Mouse (Mus musculus) activated CD4-positive, CD25-positive, alpha-beta regulatory T cell, adult 9 weeks (primary cell): ENCODE data around the gene Ctrc. TPM values are rescaled to one million over a fixed set of nuclear protein-coding genes. Genes with fewer than 3 reads are reported as not detected.

ENCODE experiments used
- polyA plus RNA-seq: library from polyadenylated mRNA; unstranded; fragments of 100-300 nt; shearing (Covaris generic); gene quantifications from one replicate; pipeline ENCODE4 v1.2.1, GENCODE M21; 2017

Gene Ctrc
- polyA plus RNA-seq: not detected

GRCm38 (mm10) chr4:141845999-141846398, at the start of gene Ctrc:
Gene Ctrc (minus strand): TSS chr4:141846359.

GRCm38 (mm10) chr4:141874601-141875460, 28.7 kb upstream of the Ctrc start, which contains the start of gene Efhd2:
Gene Efhd2 (minus strand): TSS chr4:141874920.

GRCm38 (mm10) chr4:141826060-141826459, 20.1 kb downstream of the Ctrc start, which contains the start of gene Cela2a:
Gene Cela2a (minus strand): TSS chr4:141826160.

DNA sequence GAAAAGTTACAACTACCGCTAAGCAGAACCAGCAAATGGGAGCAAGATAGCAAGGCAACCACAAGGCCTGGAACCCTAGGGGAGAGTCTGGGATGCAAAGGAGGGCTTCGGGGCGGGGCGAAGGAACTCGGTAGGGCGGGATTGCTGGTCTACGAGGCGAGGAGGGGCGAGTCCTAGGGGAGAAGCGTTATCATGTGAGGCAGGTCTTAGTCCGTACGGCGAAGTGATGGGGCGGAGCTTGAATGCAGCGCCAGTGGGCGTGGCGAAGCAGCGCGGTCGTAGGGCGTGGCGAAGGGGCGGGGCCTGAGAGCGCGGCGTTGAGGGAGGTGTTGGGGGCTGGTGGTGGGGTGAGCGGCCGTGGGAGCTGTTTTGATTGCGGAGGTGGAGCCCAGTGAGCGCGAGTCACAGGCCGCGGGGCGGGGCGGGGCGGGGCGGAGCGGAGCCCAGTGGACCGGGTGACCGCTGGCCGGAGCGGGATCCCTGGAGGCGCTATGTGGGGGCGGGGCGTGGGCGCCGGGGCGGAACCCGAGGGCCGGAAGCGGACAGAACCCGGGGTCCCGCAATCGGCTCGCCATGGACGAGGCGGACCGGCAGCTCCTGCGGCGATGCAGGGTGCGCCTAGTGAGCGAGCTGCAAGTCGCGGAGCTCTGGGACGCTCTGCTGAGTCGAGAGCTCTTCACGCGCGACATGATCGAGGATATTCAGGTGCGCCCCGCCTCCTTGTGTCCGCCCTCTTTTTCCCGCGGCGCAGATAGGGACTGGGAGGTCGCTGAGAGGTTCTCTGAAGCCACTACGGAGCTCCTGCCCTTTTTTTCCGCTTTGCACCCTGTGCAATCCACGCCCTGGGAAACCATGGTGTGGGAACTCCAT, 52.6 kb downstream of the Ctrc start, which contains the start of gene Casp9:
Gene Casp9, plus strand, starts transcription at position 331 of the 870 bp plus-strand sequence.

GRCm38 (mm10) chr4:141790524-141790990, 55.6 kb downstream of the Ctrc start, which contains the start of gene Dnajc16:
Gene Dnajc16 (minus strand): TSS chr4:141790931.

Other genes starting within 250 kb of the Ctrc start
- 0.21 TPM for gene Fblim1, start 240.3 kb downstream of the Ctrc start, polyA plus RNA-seq
- 0.22 TPM for gene Tmem82, start 227.7 kb downstream of the Ctrc start, polyA plus RNA-seq
- gene Slc25a34, start 222.5 kb downstream of the Ctrc start, polyA plus RNA-seq: not detected
- 4.9 TPM for gene Plekhm2, start 181.5 kb downstream of the Ctrc start, polyA plus RNA-seq
- gene Rsc1a1, start 160.8 kb downstream of the Ctrc start, polyA plus RNA-seq: not detected
- 5.4 TPM for gene Ddi2, start 122.9 kb downstream of the Ctrc start, polyA plus RNA-seq
- gene Agmat, start 99.7 kb downstream of the Ctrc start, polyA plus RNA-seq: not detected
- 4.9 TPM for gene Dnajc16, start 55.4 kb downstream of the Ctrc start, polyA plus RNA-seq
- gene Casp9, start 52.7 kb downstream of the Ctrc start, polyA plus RNA-seq: 20.3 TPM
- not detected for gene Cela2a, start 20.2 kb downstream of the Ctrc start, polyA plus RNA-seq
- 15.0 TPM for gene Efhd2, start 28.6 kb upstream of the Ctrc start, polyA plus RNA-seq
- gene Fhad1, start 168.7 kb upstream of the Ctrc start, polyA plus RNA-seq: 0.46 TPM
- gene Tmem51, start 237.9 kb upstream of the Ctrc start, polyA plus RNA-seq: 3.0 TPM